Mouse (Mus musculus) layer of hippocampus, adult 2 months (tissue): Measurements from ENCODE around the gene Arl14. TPM values are rescaled to one million over a fixed set of nuclear protein-coding genes. Genes with fewer than 3 reads are reported as not detected.
"Not testable (repeated sequence)": the region's sequence is repeated elsewhere in the genome, so short reads cannot be mapped to it uniquely, and the experiment has no call there.

ENCODE experiments used
- DNase-seq, 2 experiments: peaks; one replicate each; pipeline ENCODE4 v3.0.0; 2022; ENCODE audit warnings: low spot score in 2 of 2
- H3K27ac ChIP-seq: fragments of 200-600 bp; 2 replicates; pipeline ENCODE4 v1.8.1; 2022
- H3K4me3 ChIP-seq: fragments of 200-600 bp; 2 replicates; pipeline ENCODE4 v1.8.1; 2022; ENCODE audit warnings: mild to moderate bottlenecking
- CTCF ChIP-seq: fragments of 200-600 bp; conservative IDR thresholded peaks from 2 replicates; pipeline ENCODE4 v1.8.1; 2022; ENCODE audit warnings: antibody characterized with exemption, mild to moderate bottlenecking, moderate library complexity
- total RNA-seq, 2 experiments: library from RNA; stranded (reverse); gene quantifications; 2 replicates each; pipeline ENCODE4 v1.2.3; 2021

Arl14 gene
- total RNA-seq, 2 experiments from 2014 or later: not detected

DNA sequence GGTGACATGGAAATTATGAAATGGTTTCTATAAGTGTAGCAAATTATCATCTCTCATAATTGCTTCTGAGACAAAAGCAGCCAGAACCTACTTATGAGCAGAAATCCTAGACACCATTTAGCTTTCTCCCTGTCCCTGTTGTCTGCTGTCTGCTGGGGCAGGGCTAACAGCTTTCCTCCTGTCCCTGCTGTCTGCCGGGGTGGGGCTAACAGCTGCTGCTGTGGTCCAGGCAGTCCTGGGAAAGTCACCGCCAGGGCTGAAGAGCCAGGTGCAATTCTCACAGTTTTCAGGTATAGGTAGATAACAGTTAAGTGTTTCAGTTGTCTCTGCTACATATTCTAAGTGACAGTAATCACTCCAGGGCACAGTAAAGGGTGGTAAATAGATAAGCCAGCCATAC lies 4.3 kb downstream of the Arl14 start:
- DNase-seq: no peak
- no peak overlapping the region for H3K4me3 ChIP-seq
- TF ChIP-seq CTCF: no peak
- H3K27ac ChIP-seq: no peak overlapping the region

- Histone ChIP-seq H3K27ac (no peak overlapping the region), H3K4me3 (no peak overlapping the region)
- TF ChIP-seq CTCF: no peak
- DNase-seq: no peak
These were observed 5.8 kb downstream of the Arl14 start for GRCm38 (mm10) chr3:69228002-69228401.

- no peak for TF ChIP-seq CTCF
- DNase-seq: no peak
- H3K4me3 ChIP-seq: no peak overlapping the region
- H3K27ac ChIP-seq: no peak overlapping the region
These were observed 9.4 kb downstream of the Arl14 start for GRCm38 (mm10) chr3:69231522-69232138.

GRCm38 (mm10) chr3:69233552-69234189 lies 11.5 kb downstream of the Arl14 start:
- not testable (repeated sequence) for DNase-seq, H3K27ac ChIP-seq, H3K4me3 ChIP-seq

GRCm38 (mm10) chr3:69234525-69234924 lies 12.3 kb downstream of the Arl14 start:
- H3K4me3 ChIP-seq: no peak overlapping the region
- no peak for DNase-seq
- TF ChIP-seq CTCF: no peak

GRCm38 (mm10) chr3:69235806-69236205 lies 13.6 kb downstream of the Arl14 start:
- Histone ChIP-seq H3K27ac (no peak overlapping the region), H3K4me3 (no peak overlapping the region)
- no peak for DNase-seq
- TF ChIP-seq CTCF: no peak

More at GRCm38 (mm10) chr3:69234525-69234924, 12.3 kb downstream of the Arl14 start:
- H3K27ac ChIP-seq: no peak overlapping the region

DNA sequence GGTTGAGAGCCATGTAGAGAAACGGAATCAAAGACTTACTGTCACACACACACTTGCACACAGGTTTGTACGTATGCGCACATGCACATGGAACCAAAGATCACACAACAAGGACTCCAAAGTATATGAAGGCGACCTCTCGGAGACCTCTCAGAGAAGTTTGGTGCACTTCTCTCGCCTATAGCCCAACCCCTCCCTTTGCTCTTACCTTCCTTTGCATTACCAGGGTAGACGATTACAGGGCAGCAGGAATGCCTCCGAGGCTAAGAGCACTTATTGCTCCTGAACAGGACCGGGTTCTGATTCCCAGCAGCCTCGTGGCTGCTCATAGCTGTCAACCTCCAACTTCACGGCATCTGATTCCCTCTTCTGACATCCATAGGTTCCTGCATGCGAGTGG lies 14.3 kb downstream of the Arl14 start:
- Histone ChIP-seq H3K4me3 (no peak overlapping the region), H3K27ac (no peak overlapping the region)
- no peak for DNase-seq
- TF ChIP-seq CTCF: no peak

DNA sequence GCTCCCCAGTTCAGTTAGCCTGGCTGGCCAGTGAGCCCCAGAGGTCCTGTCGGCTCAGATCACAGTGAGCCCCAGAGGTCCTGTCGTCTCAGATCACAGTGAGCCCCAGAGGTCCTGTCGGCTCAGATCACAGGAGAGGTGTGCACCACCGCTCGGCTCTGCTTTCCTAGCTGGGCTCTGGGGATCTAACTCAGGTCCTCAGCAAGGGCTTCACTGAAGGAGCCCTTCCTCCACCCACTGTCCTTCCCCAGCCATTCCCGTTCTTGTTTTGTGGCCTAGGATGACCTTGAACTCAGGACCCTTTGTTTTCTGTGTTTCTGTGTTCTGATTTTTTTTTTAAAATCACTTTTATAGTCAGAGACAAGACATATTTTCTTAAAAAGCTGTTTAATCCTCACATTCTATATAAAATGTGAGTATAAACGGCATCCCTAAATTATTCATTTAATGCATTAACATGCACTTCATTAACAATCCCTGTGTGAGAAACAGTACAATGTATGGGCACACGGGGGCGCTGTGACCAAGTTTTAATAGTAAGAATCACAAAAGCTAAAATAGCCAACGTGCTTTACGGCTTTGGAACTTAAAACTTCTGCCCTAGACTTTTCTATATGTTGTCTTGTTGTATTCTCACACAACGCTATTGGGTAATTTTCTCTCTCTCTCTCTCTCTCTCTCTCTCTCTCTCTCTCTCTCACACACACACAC lies 16.1 kb downstream of the Arl14 start:
- Histone ChIP-seq H3K27ac (no peak overlapping the region), H3K4me3 (no peak overlapping the region)
- DNase-seq: peak; percentile 53 to 69
- TF ChIP-seq CTCF: peak; percentile 86

- no peak for DNase-seq
- H3K4me3 ChIP-seq: no peak overlapping the region
- H3K27ac ChIP-seq: no peak overlapping the region
- TF ChIP-seq CTCF: no peak
These were observed 17.0 kb downstream of the Arl14 start for GRCm38 (mm10) chr3:69239246-69239645.

DNA sequence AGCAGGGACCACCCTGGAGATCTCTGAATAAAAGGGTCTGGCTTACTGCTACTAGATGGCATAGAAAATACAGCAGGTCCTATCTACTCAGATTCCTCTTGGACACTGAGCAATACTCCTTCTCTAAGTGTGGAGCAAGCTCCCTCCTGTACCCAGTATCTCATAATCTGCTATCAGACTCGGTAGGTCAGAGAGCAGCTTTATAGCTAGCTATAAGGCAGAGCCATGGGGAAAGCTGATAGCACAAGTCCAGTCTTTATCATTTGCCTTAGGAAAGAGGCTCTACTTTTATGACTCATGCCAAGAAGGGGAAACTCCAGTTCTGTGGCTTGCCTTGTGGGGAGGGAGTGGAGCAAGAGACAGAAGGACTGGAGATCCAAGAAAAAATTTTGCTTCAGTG lies 18.8 kb downstream of the Arl14 start:
- Histone ChIP-seq H3K27ac (no peak overlapping the region), H3K4me3 (no peak overlapping the region)
- no peak for TF ChIP-seq CTCF
- DNase-seq: no peak

DNA sequence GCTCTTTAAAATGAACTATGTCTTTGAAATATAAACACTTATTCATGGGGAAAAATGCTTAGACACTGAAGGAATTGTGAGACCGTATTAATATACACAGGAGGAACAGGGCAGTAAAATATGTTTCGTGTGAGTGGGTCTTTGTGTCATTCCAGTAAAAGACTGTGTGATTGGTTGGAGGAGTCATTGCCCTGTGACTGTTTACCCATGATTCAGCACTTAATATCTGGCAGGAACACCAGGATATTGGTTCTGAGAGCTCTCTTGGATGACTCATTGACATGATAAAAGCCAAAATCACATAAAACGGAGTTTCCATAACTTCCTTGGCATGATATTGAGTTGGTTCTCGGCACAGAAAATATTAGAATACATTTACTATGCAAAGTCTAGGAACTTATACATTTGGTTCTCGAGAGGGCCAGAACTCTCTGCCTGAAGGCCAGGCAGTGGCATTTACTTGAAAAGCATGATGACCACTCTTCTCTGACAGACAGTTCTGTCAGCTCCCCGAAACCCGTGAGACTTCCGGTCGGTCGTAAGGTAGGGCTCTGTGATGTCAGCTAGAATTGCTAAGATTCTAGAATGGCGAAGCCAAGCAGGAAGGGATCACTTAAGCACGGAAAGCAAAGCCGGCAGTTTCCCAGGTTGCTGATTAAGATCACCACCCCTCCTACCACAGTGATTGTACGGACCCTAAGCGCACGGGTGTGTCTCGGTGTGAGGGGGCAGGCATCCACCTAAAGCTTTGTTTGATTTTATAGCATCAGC lies 31.1 kb downstream of the Arl14 start:
- H3K27ac ChIP-seq: no peak overlapping the region
- no peak overlapping the region for H3K4me3 ChIP-seq
- DNase-seq: no peak
- TF ChIP-seq CTCF: no peak

GRCm38 (mm10) chr3:69254676-69255075 lies 32.5 kb downstream of the Arl14 start:
- DNase-seq: no peak
- no peak overlapping the region for H3K27ac ChIP-seq

GRCm38 (mm10) chr3:69257049-69257699 lies 35.0 kb downstream of the Arl14 start:
- peak; percentile 55 to 75 for DNase-seq
- peak; percentile 92 for TF ChIP-seq CTCF
- Histone ChIP-seq H3K27ac (no peak overlapping the region), H3K4me3 (no peak overlapping the region)

More at GRCm38 (mm10) chr3:69254676-69255075, 32.5 kb downstream of the Arl14 start:
- no peak overlapping the region for H3K4me3 ChIP-seq
- TF ChIP-seq CTCF: no peak
